ENCODE assay signal across 32 mouse cellular contexts in the genomic region with DNA sequence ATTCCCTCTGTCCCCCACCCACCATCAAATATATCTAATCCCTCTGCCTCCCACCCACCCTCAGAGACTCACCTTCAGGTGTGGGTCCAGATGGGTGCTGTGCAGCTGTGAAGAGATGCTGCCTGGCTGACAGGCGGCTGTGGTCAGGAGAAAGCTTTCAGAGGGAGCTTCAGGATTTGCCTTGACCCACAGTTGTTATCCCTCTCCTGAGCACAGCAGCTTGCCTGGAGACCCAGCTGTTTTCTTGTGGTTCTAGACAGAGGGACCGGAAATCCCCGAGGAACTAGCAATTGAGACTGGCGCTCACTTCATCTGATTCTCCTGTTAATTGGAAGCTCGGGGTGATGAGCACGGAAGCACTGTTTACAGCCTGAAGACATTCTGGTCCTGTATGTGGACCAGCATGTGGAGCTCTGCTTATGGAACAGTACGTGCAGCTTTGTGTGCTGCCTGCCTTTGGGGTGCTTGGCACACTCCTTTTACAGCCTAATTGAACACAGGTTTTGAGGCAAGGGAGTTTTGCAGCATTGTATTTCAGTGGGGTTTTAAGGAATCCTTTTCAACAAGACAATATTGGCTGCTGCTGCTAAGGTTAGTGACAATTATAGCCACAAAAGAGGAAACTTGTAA. TPM values are rescaled to one million over a fixed set of nuclear protein-coding genes. Genes with fewer than 3 reads are reported as not detected.
DNase-seq lines count a peak whose midpoint lies in the region; ATAC-seq lines count a peak whose summit lies in the region.
"Had no signal": no experiment of that assay in that cellular context is flagged by ENCODE, and none has a peak within 500 bp of the region (broad histone marks: within the 10 kb centered on the region; RNA-seq: fewer than 3 reads in every experiment).

No protein-coding gene starts in this region.

- peaks cover 8% of the 10 kb centered on the region; the same call in 1 of the 2 replicates for H3K36me3 ChIP-seq in embryonic facial prominence, embryonic 12.5 days
- H3K36me3 ChIP-seq in embryonic facial prominence, embryonic 10.5 days (replicated peaks), result peaks cover 73% of the 10 kb centered on the region
- H3K36me3 ChIP-seq in limb, embryonic 15.5 days, result peaks cover 3% of the 10 kb centered on the region; the same call in 1 of the 2 replicates
- peaks cover 34% of the 10 kb centered on the region for H3K36me3 ChIP-seq in limb, embryonic 10.5 days
- H3K36me3 ChIP-seq in embryonic facial prominence, embryonic 13.5 days, result peaks cover 15% of the 10 kb centered on the region
- H3K36me3 ChIP-seq: heart, embryonic 12.5 days; heart, embryonic 15.5 days had no signal

- no peak for ATAC-seq in embryonic facial prominence, embryonic 12.5 days (ENCODE audit: insufficient number of reproducible peaks, insufficient read depth, low FRiP score, low TSS enrichment)
- ATAC-seq in limb, embryonic 15.5 days (ENCODE audit: insufficient number of reproducible peaks, low FRiP score, low TSS enrichment, low read depth), result 0 out of 2 replicates have a peak, but pooled peaks have one; percentile 40
- ATAC-seq in embryonic facial prominence, embryonic 13.5 days (ENCODE audit: insufficient number of reproducible peaks, insufficient read depth, low FRiP score, low TSS enrichment, low read depth), result no peak
- ATAC-seq: activated CD4-positive, CD25-positive, alpha-beta regulatory T cell, adult 4 months; forebrain, embryonic 14.5 days; forebrain, postnatal 0 days; hindbrain, postnatal 0 days; inflammation-experienced regulatory T-cells, adult 6 months had no signal

- no peaks in the 10 kb centered on the region for H3K27me3 ChIP-seq in embryonic facial prominence, embryonic 12.5 days
- no peaks in the 10 kb centered on the region for H3K27me3 ChIP-seq in embryonic facial prominence, embryonic 10.5 days (replicated peaks; ENCODE audit: low read depth, poor library complexity, severe bottlenecking)
- H3K27me3 ChIP-seq in limb, embryonic 15.5 days, result no peaks in the 10 kb centered on the region
- H3K27me3 ChIP-seq in limb, embryonic 10.5 days (ENCODE audit: low read depth, poor library complexity, severe bottlenecking), result no peaks in the 10 kb centered on the region
- H3K27me3 ChIP-seq in embryonic facial prominence, embryonic 13.5 days, result no peaks in the 10 kb centered on the region
- H3K27me3 ChIP-seq: heart, embryonic 12.5 days had no signal

- no peak overlapping the region for H3K4me2 ChIP-seq in embryonic facial prominence, embryonic 12.5 days (replicated peaks)
- H3K4me2 ChIP-seq in limb, embryonic 15.5 days, result no peak overlapping the region
- 0 out of 2 replicates have a peak overlapping the region, but pooled peaks have one; percentile 3 for H3K4me2 ChIP-seq in embryonic facial prominence, embryonic 13.5 days
- H3K4me2 ChIP-seq: heart, embryonic 12.5 days; heart, embryonic 15.5 days; hindbrain, embryonic 14.5 days had no signal

- peak overlapping the region; percentile 32; the same call in 1 of the 2 replicates for H3K27ac ChIP-seq in embryonic facial prominence, embryonic 12.5 days
- H3K27ac ChIP-seq in embryonic facial prominence, embryonic 10.5 days (replicated peaks), result no peak overlapping the region
- peak overlapping the region; percentile 57 for H3K27ac ChIP-seq in limb, embryonic 15.5 days
- H3K27ac ChIP-seq in limb, embryonic 10.5 days, result no peak overlapping the region
- peak overlapping the region; percentile 68 for H3K27ac ChIP-seq in embryonic facial prominence, embryonic 13.5 days
- H3K27ac ChIP-seq: gastrocnemius, adult 2 months; heart, embryonic 15.5 days; hindbrain, embryonic 14.5 days; hindbrain, postnatal 0 days had no signal

- no peak overlapping the region for H3K4me3 ChIP-seq in embryonic facial prominence, embryonic 12.5 days
- H3K4me3 ChIP-seq in embryonic facial prominence, embryonic 10.5 days, result no peak overlapping the region
- H3K4me3 ChIP-seq in limb, embryonic 15.5 days, result no peak overlapping the region
- no peak overlapping the region for H3K4me3 ChIP-seq in limb, embryonic 10.5 days
- H3K4me3 ChIP-seq in embryonic facial prominence, embryonic 13.5 days, result no peak overlapping the region
- H3K4me3 ChIP-seq: gastrocnemius, adult 2 months; heart, embryonic 12.5 days; heart, embryonic 15.5 days had no signal

- WGBS in embryonic facial prominence, embryonic 12.5 days, result 81% methylated on average over 7 of the region's 7 CpGs
- WGBS in embryonic facial prominence, embryonic 10.5 days, result 89% methylated on average over 7 of the region's 7 CpGs
- 65% methylated on average over 7 of the region's 7 CpGs for WGBS in limb, embryonic 15.5 days
- WGBS in limb, embryonic 10.5 days, result 94% methylated on average over 7 of the region's 7 CpGs
- WGBS in embryonic facial prominence, embryonic 13.5 days, result 44% methylated on average over 7 of the region's 7 CpGs

- no peaks in the 10 kb centered on the region for H3K4me1 ChIP-seq in embryonic facial prominence, embryonic 12.5 days
- H3K4me1 ChIP-seq in embryonic facial prominence, embryonic 10.5 days, result no peaks in the 10 kb centered on the region
- no peaks in the 10 kb centered on the region for H3K4me1 ChIP-seq in limb, embryonic 15.5 days
- no peaks in the 10 kb centered on the region for H3K4me1 ChIP-seq in limb, embryonic 10.5 days
- H3K4me1 ChIP-seq in embryonic facial prominence, embryonic 13.5 days, result peaks cover 9% of the 10 kb centered on the region
- H3K4me1 ChIP-seq: heart, embryonic 12.5 days; heart, embryonic 15.5 days had no signal

- no peak overlapping the region for H3K9ac ChIP-seq in embryonic facial prominence, embryonic 12.5 days
- no peak overlapping the region for H3K9ac ChIP-seq in limb, embryonic 15.5 days
- no peak overlapping the region for H3K9ac ChIP-seq in embryonic facial prominence, embryonic 13.5 days
- H3K9ac ChIP-seq: forebrain, postnatal 0 days; heart, embryonic 12.5 days; heart, embryonic 15.5 days; hindbrain, embryonic 14.5 days had no signal

- H3K9me3 ChIP-seq in embryonic facial prominence, embryonic 12.5 days, result no peaks in the 10 kb centered on the region
- H3K9me3 ChIP-seq in embryonic facial prominence, embryonic 10.5 days, result peaks cover 7% of the 10 kb centered on the region; the same call in 1 of the 2 replicates
- H3K9me3 ChIP-seq in limb, embryonic 15.5 days, result no peaks in the 10 kb centered on the region
- H3K9me3 ChIP-seq in limb, embryonic 10.5 days (replicated peaks), result no peaks in the 10 kb centered on the region
- peaks cover 4% of the 10 kb centered on the region; the same call in 1 of the 2 replicates for H3K9me3 ChIP-seq in embryonic facial prominence, embryonic 13.5 days
- H3K9me3 ChIP-seq: heart, embryonic 15.5 days had no signal

- DNase-seq in embryonic facial prominence, embryonic 10.5 days (ENCODE audit: low spot score), result no peak
- DNase-seq in limb, embryonic 10.5 days (ENCODE audit: low spot score), result no peak
- DNase-seq in ovary, postnatal 14 days (ENCODE audit: low spot score), result no peak
- DNase-seq: adrenal gland, adult 8-10 months; adrenal gland, postnatal 25 days; cerebellum, adult 11-12 months; cerebellum, adult 8-10 months; cerebellum, postnatal 10 days; cerebellum, postnatal 36 days; embryo, embryonic 11 days; forebrain, postnatal 0 days; gastrocnemius, adult 2 months; gastrocnemius, postnatal 14 days; heart, adult 18-20 months; heart, postnatal 10 days; heart, postnatal 36 days had no signal

RNA-seq across cellular contexts. Expression of a gene that starts 42.5 kb away (rescaled TPM):
- not detected in 2 replicates for polyA plus RNA-seq in embryonic facial prominence, embryonic 12.5 days (2016; fragmentation: Nextera tagmentation; extraction: Ambion mirVana)
- polyA plus RNA-seq in embryonic facial prominence, embryonic 10.5 days (2016; fragmentation: Nextera tagmentation; extraction: Ambion mirVana), result not detected in 2 replicates
- polyA plus RNA-seq in limb, embryonic 15.5 days (2015; fragmentation: Nextera tagmentation; extraction: Ambion mirVana), result not detected in 2 replicates
- not detected in 2 replicates for polyA plus RNA-seq in limb, embryonic 10.5 days (2016; fragmentation: Nextera tagmentation; extraction: Ambion mirVana)
- not detected in 2 replicates for polyA plus RNA-seq in embryonic facial prominence, embryonic 13.5 days (2015; fragmentation: Nextera tagmentation; extraction: Ambion mirVana)
- polyA plus RNA-seq: activated CD4-positive, CD25-positive, alpha-beta regulatory T cell, adult 4 months; embryonic facial prominence, embryonic 11.5 days; forebrain, embryonic 11.5 days; forebrain, embryonic 14.5 days; forebrain, postnatal 0 days; heart, embryonic 12.5 days; heart, embryonic 15.5 days; hindbrain, embryonic 11.5 days; hindbrain, embryonic 14.5 days; hindbrain, postnatal 0 days; inflammation-experienced regulatory T-cells, adult 6 months had no signal

RNA-seq across cellular contexts. Expression of a gene that starts 51.9 kb away (rescaled TPM):
- polyA plus RNA-seq in embryonic facial prominence, embryonic 12.5 days (2016; fragmentation: Nextera tagmentation; extraction: Ambion mirVana), result not detected in 2 replicates
- not detected in 2 replicates for polyA plus RNA-seq in embryonic facial prominence, embryonic 10.5 days (2016; fragmentation: Nextera tagmentation; extraction: Ambion mirVana)
- not detected in 2 replicates for polyA plus RNA-seq in limb, embryonic 15.5 days (2015; fragmentation: Nextera tagmentation; extraction: Ambion mirVana)
- polyA plus RNA-seq in limb, embryonic 10.5 days (2016; fragmentation: Nextera tagmentation; extraction: Ambion mirVana), result not detected in 2 replicates
- not detected in 2 replicates for polyA plus RNA-seq in embryonic facial prominence, embryonic 13.5 days (2015; fragmentation: Nextera tagmentation; extraction: Ambion mirVana)
- polyA plus RNA-seq: activated CD4-positive, CD25-positive, alpha-beta regulatory T cell, adult 4 months; brain, embryonic 14.5 days; cortical plate, adult 2 months; embryonic facial prominence, embryonic 11.5 days; forebrain, embryonic 11.5 days; forebrain, embryonic 14.5 days; forebrain, postnatal 0 days; frontal cortex, adult 2 months; heart, embryonic 12.5 days; heart, embryonic 15.5 days; hindbrain, embryonic 11.5 days; hindbrain, embryonic 14.5 days; hindbrain, postnatal 0 days; inflammation-experienced regulatory T-cells, adult 6 months had no signal

RNA-seq across cellular contexts. Expression of a gene that starts 54.5 kb away (rescaled TPM):
- 5.4 and 5.5 TPM in 2 replicates for polyA plus RNA-seq in embryonic facial prominence, embryonic 12.5 days (2016; fragmentation: Nextera tagmentation; extraction: Ambion mirVana)
- polyA plus RNA-seq in embryonic facial prominence, embryonic 10.5 days (2016; fragmentation: Nextera tagmentation; extraction: Ambion mirVana), result 7.7 and 8.7 TPM in 2 replicates
- polyA plus RNA-seq in limb, embryonic 15.5 days (2015; fragmentation: Nextera tagmentation; extraction: Ambion mirVana), result 1.6 and 2.6 TPM in 2 replicates
- 4.1 and 4.8 TPM in 2 replicates for polyA plus RNA-seq in limb, embryonic 10.5 days (2016; fragmentation: Nextera tagmentation; extraction: Ambion mirVana)
- polyA plus RNA-seq in embryonic facial prominence, embryonic 13.5 days (2015; fragmentation: Nextera tagmentation; extraction: Ambion mirVana), result 4.8 and 4.9 TPM in 2 replicates
- polyA plus RNA-seq: activated CD4-positive, CD25-positive, alpha-beta regulatory T cell, adult 4 months; inflammation-experienced regulatory T-cells, adult 6 months had no signal

Comparison
In these comparisons a context has a peak if more than half of its experiments do, and no peak if none do; other contexts are left out.
1. H3K27ac ChIP-seq: peak in embryonic facial prominence, embryonic 12.5 days (single experiment), limb, embryonic 15.5 days (single experiment) and embryonic facial prominence, embryonic 13.5 days (single experiment); none in embryonic facial prominence, embryonic 10.5 days (single experiment) and limb, embryonic 10.5 days (single experiment).